Mouse (Mus musculus) liver, embryonic 14.5 days (tissue): ENCODE data around the gene Atg7.

Experiments
- CTCF ChIP-seq: IDR thresholded peaks from 2 replicates; pipeline ENCODE4 v1.5.1; 2016; ENCODE audit warnings: antibody characterized with exemption, low read depth, control low read depth
- EP300 ChIP-seq: IDR thresholded peaks from 2 replicates; pipeline ENCODE4 v1.6.1; 2016; ENCODE audit warnings: antibody characterized with exemption, low read depth

GRCm38 (mm10) chr6:114787606-114788005, 144.7 kb downstream of the Atg7 start:
- no peak for TF ChIP-seq CTCF
- TF ChIP-seq EP300 = no peak
